Mouse (Mus musculus): ENCODE data around the gene Cacng1. TPM values are rescaled to one million over a fixed set of nuclear protein-coding genes. Genes with fewer than 3 reads are reported as not detected.
A peak's percentile ranks its signal among the peaks of the same experiment; 100 is the strongest.

The Cacng1 gene
- total and polyA plus RNA-seq, 2 experiments from 2014 or later, result 1.1 to 2.1 TPM

DNA sequence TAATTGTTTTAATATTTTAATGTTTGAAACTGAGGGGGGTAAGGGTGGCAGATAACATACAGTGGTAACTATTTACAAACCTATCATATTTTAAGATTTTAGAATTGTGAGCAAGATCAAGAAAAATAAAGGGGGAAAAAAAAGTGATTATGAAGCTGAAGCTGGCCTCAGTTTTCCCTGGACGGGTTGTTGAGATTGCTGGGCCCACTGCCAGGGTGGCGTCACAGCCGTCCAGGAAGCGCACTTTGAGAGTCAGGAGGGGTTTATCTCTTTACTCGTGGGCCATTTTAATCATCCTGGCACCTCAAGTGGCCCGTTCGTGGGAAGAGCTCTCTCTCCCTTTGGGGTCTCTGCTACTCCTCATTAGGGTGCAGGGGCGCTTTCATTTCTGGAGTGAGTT lies 24.8 kb downstream of the Cacng1 start:
- H3K27me3 ChIP-seq (ENCODE audit: insufficient read depth, low read length), result no peaks in the 10 kb centered on the region
- H3K9ac ChIP-seq, result no peak overlapping the region
- H3K4me2 ChIP-seq (ENCODE audit: low read depth), result no peak overlapping the region
- no peaks in the 10 kb centered on the region for H3K4me1 ChIP-seq (ENCODE audit: insufficient read depth)
- no peak overlapping the region for H3K27ac ChIP-seq (ENCODE audit: low read depth, low read length)
- 31% methylated on average over 8 of the region's 8 CpGs for WGBS
- DNase-seq, result no peak
- TF ChIP-seq CTCF (IDR thresholded peaks at IDR 0.05; ENCODE audit: low read depth), result no peak
- peaks cover 2% of the 10 kb centered on the region for H3K36me3 ChIP-seq (ENCODE audit: insufficient read depth)
- H3K4me3 ChIP-seq (ENCODE audit: low read depth, low read length), result no peak overlapping the region
- no peak for ATAC-seq
- no peaks in the 10 kb centered on the region for H3K9me3 ChIP-seq (ENCODE audit: low read length)

DNA sequence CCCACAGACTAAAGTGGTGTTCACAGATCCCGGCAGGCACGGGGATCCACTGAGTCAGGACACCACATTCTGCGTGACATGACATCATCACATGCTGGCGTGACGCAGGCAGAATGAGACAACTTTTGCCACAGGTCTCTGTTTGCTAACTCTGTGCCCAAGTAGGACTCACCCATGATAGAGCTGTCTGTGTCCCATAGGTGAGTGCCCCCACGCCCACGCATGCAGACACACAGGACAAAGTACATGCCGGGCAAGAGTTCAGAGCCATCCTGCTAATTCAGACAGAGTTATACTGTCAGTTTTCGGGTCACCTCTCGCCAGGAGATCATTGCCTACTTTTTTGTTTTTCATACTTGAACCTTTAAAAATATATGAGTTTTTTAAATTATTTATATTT lies 27.8 kb downstream of the Cacng1 start:
- no peak for ATAC-seq
- DNase-seq, result no peak
- TF ChIP-seq CTCF (IDR thresholded peaks at IDR 0.05; ENCODE audit: low read depth), result no peak
- Histone ChIP-seq H3K27me3 (ENCODE audit: insufficient read depth, low read length) (no peaks in the 10 kb centered on the region), H3K27ac (ENCODE audit: low read depth, low read length) (no peak overlapping the region), H3K4me3 (ENCODE audit: low read depth, low read length) (no peak overlapping the region), H3K9ac (no peak overlapping the region), H3K9me3 (ENCODE audit: low read length) (no peaks in the 10 kb centered on the region), H3K36me3 (ENCODE audit: insufficient read depth) (peaks cover 13% of the 10 kb centered on the region), H3K4me1 (ENCODE audit: insufficient read depth) (no peaks in the 10 kb centered on the region; the same call in 1 of the 2 replicates), H3K4me2 (ENCODE audit: low read depth) (no peak overlapping the region)
- WGBS, result 96% methylated on average over 10 of the region's 10 CpGs

DNA sequence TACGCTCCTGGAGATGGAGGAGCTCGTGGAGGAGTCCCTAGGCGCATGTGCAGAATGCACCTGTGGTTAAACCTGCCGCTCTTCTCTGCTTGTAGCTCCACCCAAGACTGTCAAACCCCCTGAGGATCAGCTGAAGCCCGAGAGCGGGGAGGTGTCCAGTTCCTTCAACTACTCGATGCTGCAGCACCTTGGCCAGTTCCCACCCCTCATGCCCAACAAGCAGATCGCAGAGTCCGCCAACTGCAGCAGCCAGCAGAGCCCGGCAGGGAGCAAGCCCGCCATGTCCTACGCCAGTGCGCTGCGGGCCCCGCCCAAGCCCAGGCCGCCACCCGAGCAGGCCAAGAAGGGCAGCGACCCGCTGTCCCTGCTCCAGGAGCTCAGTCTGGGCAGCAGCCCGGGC lies 30.0 kb downstream of the Cacng1 start:
- no peak for ATAC-seq
- no peak overlapping the region for H3K9ac ChIP-seq
- no peaks in the 10 kb centered on the region for H3K9me3 ChIP-seq (ENCODE audit: low read length)
- no peaks in the 10 kb centered on the region; the same call in 1 of the 2 replicates for H3K4me1 ChIP-seq (ENCODE audit: insufficient read depth)
- H3K27me3 ChIP-seq (ENCODE audit: insufficient read depth, low read length), result no peaks in the 10 kb centered on the region
- TF ChIP-seq CTCF (IDR thresholded peaks at IDR 0.05; ENCODE audit: low read depth), result no peak
- DNase-seq, result no peak
- H3K4me2 ChIP-seq (ENCODE audit: low read depth), result no peak overlapping the region
- peaks cover 13% of the 10 kb centered on the region for H3K36me3 ChIP-seq (ENCODE audit: insufficient read depth)
- 88% methylated on average over 20 of the region's 20 CpGs for whole genome bisulfite sequencing
- no peak overlapping the region for H3K4me3 ChIP-seq (ENCODE audit: low read depth, low read length)
- H3K27ac ChIP-seq (ENCODE audit: low read depth, low read length), result no peak overlapping the region

DNA sequence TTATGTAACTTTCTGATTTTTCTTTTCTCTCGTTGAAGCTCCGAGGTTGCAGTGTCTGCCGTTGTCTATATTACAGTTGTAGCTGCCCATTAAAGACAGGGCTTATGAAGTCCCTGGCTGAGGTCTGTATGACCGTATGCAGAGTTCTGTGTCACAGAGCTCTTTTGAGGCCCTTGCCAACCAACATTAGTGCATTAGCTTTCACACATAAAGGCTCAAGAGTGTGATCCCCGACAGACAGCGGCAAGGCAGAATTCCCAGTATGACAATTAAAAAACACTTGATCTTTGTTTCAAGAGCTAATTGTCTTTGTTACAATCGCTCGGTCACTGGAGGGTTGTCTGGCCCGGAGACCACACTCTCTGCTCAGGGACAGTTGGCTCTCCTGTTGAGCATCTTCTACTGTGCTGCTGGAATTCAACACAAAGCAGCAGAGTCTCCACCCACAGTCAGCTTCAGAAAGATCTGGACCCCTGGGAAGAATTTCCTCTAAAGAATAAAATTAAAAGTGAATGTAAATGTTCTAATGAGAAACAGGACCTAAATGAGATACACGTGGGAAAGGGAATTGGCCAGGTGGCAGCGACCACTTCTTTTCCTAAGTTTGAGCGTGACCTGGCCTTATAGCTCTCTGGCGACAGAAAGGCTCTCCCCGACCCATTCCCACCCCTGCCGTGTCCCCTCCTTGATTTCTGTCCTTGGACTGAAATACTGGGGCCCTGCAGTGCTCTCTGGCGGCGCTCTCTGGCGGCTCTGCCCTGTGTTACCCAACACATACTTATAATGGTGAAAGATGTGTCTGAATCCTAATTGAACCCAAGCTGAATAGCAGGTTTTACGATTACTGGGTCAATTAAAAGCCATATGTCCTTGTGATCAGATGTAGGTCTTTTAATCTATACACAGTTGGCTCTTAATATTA lies 32.5 kb downstream of the Cacng1 start:
- DNase-seq (peak; percentile 29), ATAC-seq (peak; percentile 65)
- H3K27me3 ChIP-seq (ENCODE audit: insufficient read depth, low read length), result no peaks in the 10 kb centered on the region
- no peaks in the 10 kb centered on the region for H3K9me3 ChIP-seq (ENCODE audit: low read length)
- H3K4me1 ChIP-seq (ENCODE audit: insufficient read depth), result no peaks in the 10 kb centered on the region; the same call in 1 of the 2 replicates
- H3K36me3 ChIP-seq (ENCODE audit: insufficient read depth), result peaks cover 13% of the 10 kb centered on the region
- peak; percentile 49 for TF ChIP-seq CTCF (IDR thresholded peaks at IDR 0.05; ENCODE audit: low read depth)
- WGBS, result 30% methylated on average over 19 of the region's 19 CpGs
- H3K27ac ChIP-seq (ENCODE audit: low read depth, low read length), result no peak overlapping the region
- H3K4me2 ChIP-seq (ENCODE audit: low read depth), result no peak overlapping the region
- H3K4me3 ChIP-seq (ENCODE audit: low read depth, low read length), result no peak overlapping the region
- no peak overlapping the region for H3K9ac ChIP-seq

DNA sequence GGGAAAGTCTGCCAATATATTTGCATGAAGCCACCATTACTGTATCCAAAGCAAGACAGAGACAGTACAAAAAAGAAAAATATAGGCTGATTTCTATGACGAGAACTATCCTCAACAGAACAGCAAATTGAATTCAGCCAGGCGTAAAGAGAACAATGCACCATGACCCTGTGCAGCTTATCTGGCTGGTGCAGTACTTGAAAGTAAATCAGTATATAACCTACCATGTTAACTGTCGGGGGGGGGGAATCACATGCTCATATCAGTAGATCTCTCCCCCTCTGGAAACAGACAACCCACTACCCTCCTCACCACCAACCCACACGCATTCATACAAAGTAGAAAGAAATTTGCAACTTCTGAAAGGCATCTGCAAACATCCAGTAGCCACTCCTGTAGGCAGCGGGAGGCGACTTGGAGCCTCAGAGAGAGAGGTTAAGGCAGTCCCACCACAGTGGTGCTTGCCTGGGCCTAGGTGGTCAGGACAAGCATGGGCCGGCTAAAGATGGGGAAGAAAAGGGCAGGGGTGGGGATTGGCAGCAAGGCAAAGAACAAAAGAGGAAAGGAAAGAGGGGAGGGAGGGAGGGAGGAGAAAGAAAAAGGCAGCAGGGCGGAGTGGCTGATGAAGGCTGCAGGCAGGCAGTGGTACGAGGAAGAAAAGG lies 33.5 kb downstream of the Cacng1 start:
- ATAC-seq (peak; percentile 42; the same call in 1 of the 2 replicates), DNase-seq (peak; percentile 16)
- H3K9ac ChIP-seq, result no peak overlapping the region

DNA sequence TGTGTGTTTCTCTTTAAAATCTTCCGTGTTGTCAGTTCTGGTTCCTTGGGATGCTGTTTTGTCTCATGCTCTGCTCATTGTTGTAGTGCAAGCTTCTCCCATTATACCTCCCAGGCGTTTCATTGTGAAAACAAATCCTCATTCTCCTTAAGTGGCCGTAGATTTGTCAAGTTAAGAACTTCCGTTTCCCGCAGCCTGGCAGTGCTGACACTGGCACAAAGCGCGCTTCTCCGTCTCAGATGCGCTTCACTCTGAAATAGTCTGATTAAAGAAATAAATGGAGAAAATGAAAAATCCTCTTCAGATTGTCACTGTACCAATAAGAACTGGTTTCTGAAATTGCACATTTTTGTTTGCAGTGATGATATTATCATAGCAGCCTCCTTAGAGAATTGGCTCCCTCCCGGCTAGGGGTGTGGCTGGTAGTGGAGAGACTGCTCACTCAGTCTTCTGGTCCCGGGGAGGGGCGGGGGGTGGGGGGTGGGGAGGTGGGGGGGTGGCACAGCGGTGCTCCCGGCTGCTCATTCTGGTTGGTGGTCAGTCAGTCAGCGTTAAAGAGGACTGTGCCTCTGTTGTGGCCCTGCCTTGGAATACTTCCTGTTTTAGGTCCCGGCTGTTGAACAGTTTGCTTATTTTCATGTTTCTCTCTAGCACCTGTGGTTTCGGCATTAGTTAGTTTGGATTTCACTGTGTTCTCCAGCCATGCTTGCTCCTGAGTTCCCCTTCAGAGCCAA lies 39.9 kb downstream of the Cacng1 start:
- no peaks in the 10 kb centered on the region for H3K9me3 ChIP-seq (ENCODE audit: low read length)
- H3K4me3 ChIP-seq (ENCODE audit: low read depth, low read length), result peak overlapping the region; percentile 11
- peaks cover 4% of the 10 kb centered on the region; the same call in 1 of the 2 replicates for H3K36me3 ChIP-seq (ENCODE audit: insufficient read depth)
- peaks cover 5% of the 10 kb centered on the region; the same call in 1 of the 2 replicates for H3K4me1 ChIP-seq (ENCODE audit: insufficient read depth)
- ATAC-seq (peak; percentile 68), DNase-seq (peak; percentile 43)
- H3K4me2 ChIP-seq (ENCODE audit: low read depth), result peak overlapping the region; percentile 28
- peak overlapping the region; percentile 40; the same call in 1 of the 2 replicates for H3K27ac ChIP-seq (ENCODE audit: low read depth, low read length)
- TF ChIP-seq CTCF (IDR thresholded peaks at IDR 0.05; ENCODE audit: low read depth), result no peak
- H3K9ac ChIP-seq, result no peak overlapping the region
- no peaks in the 10 kb centered on the region for H3K27me3 ChIP-seq (ENCODE audit: insufficient read depth, low read length)
- WGBS, result 25% methylated on average over 17 of the region's 17 CpGs

More for the DNA sequence above, 33.5 kb downstream of the Cacng1 start:
- H3K4me1 ChIP-seq (ENCODE audit: insufficient read depth), result no peaks in the 10 kb centered on the region; the same call in 1 of the 2 replicates
- peak overlapping the region; percentile 51; the same call in 1 of the 2 replicates for H3K27ac ChIP-seq (ENCODE audit: low read depth, low read length)
- no peak overlapping the region for H3K4me2 ChIP-seq (ENCODE audit: low read depth)
- 34% methylated on average over 9 of the region's 9 CpGs for WGBS
- no peaks in the 10 kb centered on the region for H3K9me3 ChIP-seq (ENCODE audit: low read length)
- no peak overlapping the region for H3K4me3 ChIP-seq (ENCODE audit: low read depth, low read length)
- H3K36me3 ChIP-seq (ENCODE audit: insufficient read depth), result peaks cover 13% of the 10 kb centered on the region
- TF ChIP-seq CTCF (IDR thresholded peaks at IDR 0.05; ENCODE audit: low read depth), result no peak
- H3K27me3 ChIP-seq (ENCODE audit: insufficient read depth, low read length), result no peaks in the 10 kb centered on the region

All from forebrain, postnatal 0 days (tissue).